Mouse (Mus musculus): Measurements from ENCODE around the gene Mtx1.
A peak's percentile ranks its signal among the peaks of the same experiment; 100 is the strongest.
"Not testable (repeated sequence)": the region's sequence is repeated elsewhere in the genome, so short reads cannot be mapped to it uniquely, and the experiment has no call there.

Gene Mtx1

DNA sequence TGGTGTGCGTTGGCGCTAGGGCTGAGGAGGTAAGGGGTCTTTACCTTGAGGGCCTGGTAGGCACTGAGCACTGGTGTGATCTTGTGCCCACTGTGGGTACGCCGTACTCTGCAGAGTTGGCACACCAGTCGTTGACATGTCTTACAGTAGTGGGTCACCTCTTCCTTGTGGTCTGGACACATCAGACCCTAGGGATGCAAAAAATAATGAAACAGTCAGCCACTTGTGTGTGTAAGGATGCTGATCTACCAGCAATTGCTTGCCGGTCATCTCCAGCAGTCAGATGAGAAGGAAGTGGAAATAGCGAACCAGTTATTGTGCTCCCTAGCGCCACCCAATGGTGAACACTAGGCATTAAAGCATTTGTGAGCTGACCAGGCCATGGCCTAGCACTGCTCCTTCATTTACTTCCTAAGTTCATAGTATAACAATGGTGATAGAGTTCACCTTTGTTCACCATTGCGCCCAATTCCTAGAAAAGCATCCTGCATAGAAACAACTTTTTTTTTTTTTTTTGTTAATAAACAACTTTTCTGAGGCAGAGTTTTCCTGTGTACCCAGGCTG is 15.5 kb upstream of the Mtx1 start:
- DNase-seq, result peak; percentile 71 to 87

DNA sequence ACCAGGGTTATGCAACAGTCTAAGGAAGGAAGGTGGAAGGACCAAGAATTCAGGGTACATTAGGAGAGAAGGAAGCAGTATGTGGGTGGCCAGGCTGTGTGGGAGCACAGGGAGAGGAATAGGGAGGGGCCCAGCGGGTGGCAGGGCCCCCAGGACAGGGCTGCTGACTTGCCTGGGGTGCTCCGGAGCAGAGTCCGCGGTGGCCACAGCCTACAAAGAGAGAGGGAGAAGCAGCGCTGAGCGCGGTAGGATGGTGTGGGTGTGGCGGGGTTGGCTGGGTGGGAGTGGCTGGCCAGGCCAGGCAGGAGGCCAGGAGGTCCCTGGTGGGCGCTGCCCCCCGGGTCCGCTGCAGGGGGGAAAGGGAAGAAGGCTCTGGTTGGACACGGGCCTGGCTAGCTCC is 11.6 kb upstream of the Mtx1 start:
- DNase-seq, result peak in 1 of 2 experiments; percentile 53

DNA sequence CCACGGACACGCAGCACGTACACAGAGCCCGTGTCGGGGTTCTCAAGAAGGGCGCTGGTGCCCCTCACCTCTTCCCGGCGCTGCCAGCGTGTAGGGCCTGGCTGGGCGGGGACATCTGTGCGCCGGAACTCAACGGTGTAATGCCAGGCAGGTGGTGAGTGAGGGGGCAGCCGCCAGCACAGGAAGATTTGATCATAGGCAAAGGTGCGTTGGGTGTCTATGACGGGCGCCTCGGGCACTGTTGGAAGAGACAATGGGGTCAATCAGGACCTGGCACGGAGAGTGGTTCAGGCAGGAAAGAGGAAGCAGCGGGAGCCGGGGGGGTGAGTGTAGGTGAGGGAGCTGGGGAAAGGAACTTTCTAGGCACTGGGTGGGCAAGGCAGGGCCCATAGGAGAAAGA is 10.8 kb upstream of the Mtx1 start:
- no peak for DNase-seq

DNA sequence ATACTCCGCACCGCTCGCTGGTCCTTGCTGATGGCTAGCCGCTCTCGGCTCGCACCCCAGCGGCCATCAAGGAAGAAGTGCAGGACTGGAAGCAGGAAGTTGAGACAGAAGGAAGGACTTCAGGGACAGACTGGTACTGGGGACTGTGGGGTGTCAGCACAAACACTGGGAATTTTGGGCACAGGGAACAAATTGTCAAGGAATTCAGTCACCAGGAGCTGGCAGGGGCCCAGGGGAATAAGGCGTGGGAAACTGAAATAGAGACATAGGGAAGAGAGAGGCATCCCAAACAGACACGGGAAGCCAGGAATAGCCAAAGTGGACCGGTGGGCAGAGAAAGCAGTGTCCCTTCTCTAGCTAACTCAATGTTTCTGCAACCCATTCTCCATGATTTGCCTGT is 9.6 kb upstream of the Mtx1 start:
- DNase-seq, result no peak

DNA sequence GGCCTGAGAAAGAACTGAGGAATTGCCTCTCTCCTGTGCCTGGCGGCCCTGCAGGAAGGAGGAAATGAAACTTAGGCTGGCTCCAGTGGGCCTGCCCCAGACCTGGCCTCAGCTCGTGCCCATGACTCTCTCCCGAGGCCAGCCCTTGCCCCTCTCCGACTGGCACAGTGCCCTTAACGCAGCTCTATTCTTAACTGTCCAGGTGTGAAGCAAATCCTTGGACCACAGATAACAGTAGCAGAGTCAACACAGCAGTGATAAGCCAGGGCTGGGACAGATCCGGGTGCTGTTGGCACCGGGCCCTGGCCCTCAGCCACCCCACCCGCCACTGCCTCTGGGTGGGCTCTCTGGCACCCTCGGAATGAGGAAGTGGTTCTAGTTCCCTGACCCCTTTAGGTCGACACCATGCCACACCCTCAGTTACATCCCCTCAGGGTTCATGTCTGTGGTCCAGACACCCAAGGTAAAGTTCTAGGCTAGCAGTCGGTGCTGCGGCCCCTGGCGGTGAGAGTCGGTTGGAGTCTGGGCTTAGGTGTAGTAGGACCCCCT is 6.7 kb upstream of the Mtx1 start:
- peak in 1 of 2 experiments; percentile 38 for DNase-seq

DNA sequence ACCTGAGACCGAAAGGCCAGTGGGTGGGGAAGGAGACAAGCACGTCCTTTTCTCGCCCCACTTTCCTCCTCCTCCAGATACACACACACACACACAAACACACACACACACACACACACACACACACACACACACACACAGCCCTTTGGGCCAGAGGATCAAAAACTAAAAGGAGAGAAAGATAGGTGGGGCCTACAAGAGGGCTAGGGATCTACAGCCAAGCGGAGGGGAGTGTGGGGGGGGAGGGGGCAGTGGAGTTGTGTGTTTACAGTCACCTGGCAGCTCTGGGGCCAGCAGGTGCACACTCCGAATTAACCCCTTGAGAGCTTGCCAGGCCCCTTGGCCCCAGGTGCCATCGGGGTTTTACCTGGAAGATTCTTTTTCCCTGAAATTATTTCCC is 5.7 kb upstream of the Mtx1 start:
- no peak for DNase-seq

DNA sequence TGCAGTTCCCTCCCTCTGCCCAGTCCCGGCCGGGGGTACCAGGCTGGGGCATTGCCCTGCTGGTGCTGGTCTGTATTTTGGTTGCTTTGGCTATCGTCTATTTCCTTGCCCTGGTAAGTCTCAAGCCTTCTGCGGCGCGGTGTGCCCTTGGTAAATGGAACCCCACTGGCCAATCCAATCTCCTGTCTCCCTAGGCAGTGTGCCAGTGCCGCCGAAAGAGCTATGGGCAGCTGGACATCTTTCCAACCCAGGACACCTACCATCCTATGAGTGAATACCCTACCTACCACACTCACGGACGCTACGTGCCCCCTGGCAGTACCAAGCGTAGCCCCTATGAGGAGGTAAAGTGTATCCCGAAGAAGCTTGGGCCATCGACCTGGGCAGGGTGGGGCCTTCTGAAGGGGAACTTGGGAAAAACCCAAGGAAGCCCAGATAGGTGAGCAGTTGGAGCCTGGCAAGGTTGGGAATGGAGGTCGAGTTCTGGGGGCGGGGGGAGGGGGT is 4.9 kb upstream of the Mtx1 start:
- DNase-seq, result no peak

DNA sequence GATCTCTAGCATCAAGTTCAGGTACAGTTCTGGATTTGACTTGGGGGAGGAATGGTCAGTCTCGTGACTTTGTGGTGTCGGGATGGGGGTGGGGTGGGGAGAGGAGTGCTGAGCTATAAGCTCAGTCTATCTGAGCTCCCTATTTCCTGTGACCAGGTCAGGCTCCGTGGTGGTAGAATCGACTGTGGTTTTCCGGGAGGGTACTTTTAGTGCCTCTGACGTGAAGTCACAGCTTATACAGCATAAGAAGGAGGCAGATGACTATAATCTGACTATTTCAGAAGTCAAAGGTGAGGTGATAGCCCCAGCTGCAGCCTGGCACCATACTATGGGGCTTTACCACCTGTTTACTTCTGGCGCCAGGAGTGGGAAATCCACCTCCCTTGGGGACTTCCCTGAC is 4.5 kb upstream of the Mtx1 start:
- no peak for DNase-seq

DNA sequence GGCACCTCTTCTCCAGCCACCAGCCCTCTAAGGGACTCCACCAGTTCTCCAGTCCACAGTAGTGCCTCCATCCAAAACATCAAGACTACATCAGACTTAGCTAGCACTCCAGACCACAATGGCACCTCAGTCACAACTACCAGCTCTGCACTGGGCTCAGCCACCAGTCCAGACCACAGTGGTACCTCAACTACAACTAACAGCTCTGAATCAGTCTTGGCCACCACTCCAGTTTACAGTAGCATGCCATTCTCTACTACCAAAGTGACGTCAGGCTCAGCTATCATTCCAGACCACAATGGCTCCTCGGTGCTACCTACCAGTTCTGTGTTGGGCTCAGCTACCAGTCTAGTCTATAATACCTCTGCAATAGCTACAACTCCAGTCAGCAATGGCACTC is 3.7 kb upstream of the Mtx1 start:
- no peak for DNase-seq

DNA sequence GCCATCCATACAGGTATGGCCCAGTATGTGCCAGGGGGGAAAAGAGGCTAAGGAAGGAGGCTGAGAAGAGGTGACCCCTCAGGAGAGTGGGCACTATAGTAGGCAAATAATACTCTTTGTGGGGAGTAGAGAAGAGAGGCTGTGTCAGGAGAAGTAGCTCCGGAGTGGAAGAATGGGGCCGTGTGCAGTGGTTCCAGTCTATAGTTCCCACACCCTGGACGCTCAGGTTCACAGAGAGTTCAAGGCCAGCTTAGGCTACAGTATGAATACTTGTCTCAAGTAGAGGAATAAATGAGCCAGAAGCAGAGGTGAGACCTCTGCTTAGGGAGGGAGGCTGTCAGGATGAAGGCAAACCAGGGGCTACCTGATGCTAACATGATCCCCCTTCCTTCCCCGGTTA is 2.4 kb upstream of the Mtx1 start:
- DNase-seq, result no peak

DNA sequence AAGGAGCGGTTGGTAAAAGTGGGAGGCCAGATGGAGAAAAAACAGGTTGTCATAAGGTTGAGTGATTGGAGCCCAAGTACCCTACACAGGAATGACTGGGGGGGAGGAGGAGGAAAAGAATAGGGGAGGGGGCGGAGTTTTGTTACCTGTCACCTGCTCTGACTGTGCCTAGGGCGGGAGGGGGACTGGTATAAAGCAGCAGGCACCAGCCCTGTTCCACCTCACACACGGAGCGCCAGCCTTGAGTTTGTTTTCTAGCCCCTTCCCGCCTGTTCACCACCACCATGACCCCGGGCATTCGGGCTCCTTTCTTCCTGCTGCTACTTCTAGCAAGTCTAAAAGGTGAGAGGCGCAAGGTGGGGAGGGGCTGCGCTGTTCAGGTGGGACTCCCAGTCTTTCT is 1.9 kb upstream of the Mtx1 start, which contains the start of gene Muc1:
TSS of gene Muc1 (plus strand) at position 222 of the 400 bp plus-strand sequence.
- DNase-seq, result peak; percentile 48 to 51

DNA sequence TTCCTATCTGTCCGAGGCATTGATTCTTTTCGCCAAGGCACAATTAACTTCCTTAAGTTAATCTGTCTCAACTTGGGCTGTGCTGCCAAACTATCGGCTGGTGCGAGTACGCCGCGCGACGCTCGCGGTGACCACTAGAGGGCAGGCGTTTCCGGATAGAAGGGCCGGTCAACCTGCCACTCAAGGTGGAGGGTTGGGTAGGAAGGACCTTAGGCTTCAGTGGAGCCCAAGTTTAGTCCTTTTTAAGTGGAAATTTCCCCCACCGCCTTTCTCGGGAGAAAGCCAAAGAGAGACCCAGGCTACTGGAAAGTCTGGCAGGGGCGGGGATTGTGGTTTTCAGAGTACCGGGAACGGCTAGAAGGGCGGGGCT is 1.3 kb upstream of the Mtx1 start:
- peak; percentile 91 to 94 for DNase-seq

DNA sequence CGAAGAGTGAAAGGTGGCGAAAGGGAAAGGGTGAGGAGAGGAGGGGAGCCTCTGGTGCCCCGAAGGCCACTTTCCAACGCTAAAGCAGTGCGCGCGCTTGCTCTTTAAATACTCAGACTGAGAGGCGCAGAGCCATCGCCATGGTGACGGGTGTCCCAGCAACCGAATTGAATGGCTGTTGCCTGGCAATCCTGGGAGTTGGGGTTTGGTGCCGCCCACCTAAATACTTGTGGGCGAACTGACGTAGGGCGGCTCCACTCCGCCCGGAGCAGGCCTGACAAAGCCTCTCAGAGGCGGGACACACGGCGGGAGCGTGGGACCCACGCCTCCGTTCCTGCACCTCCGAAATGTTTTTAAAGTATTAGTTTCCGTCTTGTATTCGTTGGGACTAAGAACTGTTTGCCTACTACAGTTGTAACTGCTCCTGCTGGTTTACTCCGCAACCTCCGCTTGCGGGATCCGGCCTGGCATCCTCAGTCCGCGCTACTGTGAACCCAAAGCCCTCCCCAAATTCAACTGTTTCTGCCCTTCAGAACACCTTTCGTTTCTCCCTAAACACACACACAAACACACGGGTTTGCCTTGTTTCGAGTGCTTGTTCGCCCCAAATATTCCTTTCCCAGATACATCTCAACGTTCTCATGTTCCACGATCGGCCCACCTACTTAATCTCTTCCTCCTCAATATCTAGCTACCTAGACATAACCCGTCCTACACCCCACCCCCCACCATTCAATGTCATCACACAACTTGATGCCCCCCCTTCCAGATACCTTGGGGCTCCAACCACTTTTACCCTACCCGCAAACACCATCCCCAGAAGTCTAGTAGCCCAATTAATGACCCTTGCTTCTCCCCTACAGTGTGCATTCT is 655 bp upstream of the Mtx1 start:
- peak; percentile 92 to 94 for DNase-seq

DNA sequence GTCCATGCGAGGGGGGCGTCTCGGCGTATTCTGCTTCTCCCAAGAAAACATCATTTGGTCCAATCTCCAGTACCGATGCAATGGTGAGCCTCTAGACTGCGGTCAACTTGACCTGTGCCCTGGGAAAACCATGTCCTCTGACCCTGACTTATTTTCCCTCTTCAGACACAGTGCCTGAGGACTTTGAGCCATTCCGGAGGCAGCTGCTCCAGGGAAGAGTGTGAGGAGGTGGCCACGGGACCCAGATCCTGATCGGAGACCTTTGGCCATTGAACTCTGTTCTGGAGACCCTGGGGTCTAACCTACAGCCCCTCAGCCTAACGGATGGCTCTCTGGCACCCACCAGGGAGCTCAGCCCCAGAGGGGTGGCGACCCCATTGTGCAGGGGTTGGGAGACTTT is 527 bp downstream of the Mtx1 start:
- DNase-seq, result peak in 1 of 2 experiments; percentile 58

DNA sequence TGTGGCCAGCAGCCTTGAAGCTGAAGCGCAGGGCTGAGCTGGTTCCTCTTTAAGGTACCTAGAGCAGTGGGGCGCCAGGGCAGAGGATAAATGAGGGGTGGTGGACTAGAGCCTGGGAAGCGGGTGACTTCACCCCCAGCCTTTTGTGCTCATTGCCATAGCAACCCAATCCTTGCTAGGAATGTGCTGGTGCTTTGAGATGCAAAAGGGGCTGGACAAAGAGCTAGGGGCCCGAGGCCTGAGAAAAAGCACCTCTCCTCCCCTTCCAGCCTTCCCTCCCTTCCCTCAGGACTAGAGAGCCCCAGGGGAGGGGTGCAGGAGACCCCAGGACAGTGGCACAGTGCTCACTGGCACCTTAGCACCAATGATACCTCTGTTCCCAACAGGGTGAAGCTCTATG is 970 bp downstream of the Mtx1 start:
- DNase-seq, result no peak

DNA sequence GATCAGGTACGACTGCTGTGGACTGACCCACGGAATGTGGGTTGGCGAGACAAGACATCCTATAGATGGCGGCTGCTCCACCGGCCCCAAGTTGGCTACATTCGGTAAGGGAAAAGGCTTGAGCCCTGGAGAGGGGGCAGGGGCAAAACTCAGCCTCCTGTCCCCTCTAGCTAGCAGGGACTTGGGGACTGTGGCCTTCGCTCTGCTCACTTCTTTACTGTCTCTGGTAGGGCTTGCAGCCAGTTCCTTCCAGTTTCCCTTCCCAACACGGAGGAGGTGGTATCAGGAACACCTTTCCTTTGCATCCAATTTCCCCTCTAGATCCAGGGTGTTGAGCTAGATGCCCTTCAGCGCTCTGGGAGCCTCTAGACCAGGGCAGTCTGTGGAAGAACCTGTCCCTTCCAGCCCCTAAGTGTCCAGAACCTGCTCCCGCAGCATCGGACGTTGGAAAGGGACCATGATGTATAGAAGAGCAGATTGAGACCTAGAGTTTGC is 1.5 kb downstream of the Mtx1 start:
- no peak for DNase-seq

DNA sequence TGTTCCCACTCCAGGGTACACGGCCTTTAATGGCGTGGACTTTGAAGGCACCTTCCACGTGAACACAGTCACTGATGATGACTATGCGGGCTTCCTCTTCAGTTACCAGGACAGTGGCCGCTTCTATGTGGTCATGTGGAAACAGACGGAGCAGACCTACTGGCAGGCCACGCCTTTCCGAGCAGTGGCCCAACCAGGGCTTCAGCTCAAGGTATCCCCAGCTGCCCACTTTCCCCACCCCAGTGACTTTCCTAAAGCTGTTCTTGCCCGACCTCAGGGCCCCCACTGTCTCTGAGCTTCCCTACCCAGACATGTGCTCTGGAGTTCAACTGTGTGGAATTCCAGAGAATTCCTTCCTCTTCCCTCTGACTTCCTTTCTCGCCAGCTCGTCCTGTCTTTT is 2.1 kb downstream of the Mtx1 start:
- DNase-seq, result no peak

DNA sequence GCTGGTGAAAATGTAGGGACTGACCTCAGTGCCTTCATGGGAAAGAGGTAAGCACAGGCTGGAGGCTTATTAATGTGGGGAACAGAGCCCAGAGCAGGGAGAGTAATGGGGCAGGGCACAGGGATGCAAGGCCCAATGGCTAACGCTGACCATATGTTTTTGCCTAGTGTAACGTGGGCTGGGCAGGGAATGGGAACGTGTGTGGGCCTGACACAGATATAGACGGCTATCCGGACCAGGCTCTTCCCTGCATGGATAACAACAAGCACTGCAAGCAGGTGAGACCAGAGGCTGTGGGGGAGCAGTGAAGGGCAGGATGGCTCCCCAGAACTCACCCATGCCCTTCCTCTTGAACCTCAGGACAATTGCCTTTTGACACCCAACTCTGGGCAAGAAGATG is 5.7 kb downstream of the Mtx1 start:
- DNase-seq, result no peak

DNA sequence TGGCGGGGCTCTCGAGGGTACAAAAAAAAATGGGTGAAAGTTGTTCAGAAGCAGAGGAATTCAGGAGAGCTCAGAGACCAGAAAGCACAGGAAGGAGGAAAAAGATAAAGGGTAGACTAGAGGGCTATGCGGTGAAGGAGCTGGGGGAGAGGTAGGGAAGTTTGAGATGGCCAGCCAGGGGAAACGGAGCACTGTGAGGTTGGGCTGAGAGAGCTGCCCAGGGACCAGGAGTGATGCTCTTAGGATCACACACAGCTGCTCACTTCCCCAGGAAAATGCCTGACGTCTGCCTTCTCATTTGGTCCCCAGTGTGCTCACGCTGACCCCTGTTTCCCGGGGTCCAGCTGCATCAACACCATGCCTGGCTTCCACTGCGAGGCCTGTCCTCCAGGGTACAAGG is 7.3 kb downstream of the Mtx1 start:
- DNase-seq, result no peak

DNA sequence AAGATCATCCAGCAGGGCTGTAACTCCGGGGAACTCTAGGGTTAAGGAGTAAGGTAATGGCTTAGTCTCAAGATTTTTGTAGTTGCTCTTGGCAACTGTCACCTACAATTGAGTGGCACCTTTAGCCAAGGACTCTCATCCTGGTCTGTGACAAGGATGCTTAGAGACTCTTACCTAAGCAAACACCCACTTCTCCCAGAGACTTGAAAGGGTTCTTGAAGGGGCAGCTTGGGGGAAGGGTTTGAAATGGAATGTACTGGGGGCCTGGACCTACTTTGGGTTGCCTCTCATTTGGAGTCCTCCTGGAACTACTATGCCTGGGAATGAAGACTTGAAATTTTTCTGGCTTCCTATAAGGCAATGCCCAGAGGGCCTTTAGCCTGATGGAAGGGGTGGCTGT is 8.6 kb downstream of the Mtx1 start:
- no peak for DNase-seq

DNA sequence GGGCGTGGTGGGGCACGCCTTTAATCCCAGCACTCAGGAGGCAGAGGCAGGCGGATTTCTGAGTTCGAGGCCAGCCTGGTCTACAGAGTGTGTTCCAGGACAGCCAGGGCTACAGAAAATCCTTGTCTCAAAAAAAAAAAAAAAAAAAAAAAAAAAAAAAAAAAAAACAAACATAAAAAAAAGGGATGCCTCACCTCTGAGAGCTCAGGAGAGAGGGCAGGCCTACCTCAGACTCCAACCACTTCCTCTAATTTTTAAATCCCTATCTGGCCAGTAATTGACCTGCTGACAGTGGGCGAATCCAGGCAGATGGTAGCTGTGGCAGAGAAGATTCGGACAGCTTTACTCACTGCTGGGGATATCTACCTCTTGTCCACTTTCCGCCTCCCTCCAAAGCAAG is 10.5 kb downstream of the Mtx1 start:
- DNase-seq, result not testable (repeated sequence)

DNA sequence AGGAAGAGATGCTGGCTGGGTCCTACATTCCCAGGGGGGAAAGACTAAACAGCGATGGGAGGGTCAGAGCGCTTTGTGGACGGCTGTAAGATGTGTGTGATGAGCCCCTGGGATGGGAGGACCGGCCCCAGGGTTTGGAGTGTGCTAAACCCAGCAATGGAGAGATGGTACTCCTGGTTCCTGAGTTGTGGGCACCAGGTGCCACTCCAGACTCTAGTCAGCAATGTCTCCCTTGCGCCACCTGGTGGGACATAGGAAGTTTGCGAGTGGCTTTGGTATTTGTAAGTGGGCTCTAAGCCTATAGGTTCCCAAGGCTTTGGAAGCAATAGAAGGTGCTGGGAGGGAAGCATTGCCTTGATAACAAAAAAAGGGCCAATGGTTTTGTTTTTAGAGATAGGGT is 11.0 kb downstream of the Mtx1 start:
- peak; percentile 87 to 92 for DNase-seq

DNA sequence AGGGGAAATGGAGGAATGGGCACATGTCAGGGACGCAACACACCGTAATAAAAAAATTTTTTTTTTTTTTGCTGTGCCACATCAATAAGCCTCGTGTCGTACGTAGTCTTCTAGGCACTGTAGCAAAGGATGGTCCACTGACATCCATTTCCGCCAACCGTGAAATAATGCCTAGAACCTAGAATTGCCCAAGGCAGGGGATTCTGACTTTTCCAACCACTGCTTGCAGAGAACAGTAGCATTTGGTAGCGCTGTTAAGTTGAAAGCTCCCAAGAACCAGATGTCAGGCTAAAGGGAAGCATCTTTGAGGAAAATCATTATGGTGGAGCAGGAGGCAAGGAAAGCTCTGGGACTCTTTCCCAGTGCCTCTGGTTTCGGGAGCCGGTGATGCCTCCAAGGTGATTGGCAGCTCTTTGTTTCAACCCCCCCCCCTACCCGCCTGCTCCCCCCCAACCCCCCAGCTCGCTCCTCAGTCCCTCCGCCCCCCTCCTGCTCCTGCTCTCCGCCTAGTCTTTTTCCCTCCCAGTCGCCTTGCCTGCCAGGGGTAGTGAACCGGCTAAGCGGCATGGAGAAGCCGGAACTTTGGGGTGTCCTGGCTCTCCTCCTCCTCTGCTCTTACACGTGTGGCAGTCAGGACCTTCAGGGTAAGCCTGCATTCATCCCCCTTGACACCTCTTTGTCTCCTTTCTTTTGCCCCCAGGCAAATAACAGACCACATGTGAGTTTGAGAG is 12.0 kb downstream of the Mtx1 start, which contains the start of gene Thbs3:
TSS of gene Thbs3 (plus strand) at position 500 of the 731 bp plus-strand sequence.
- peak in 1 of 2 experiments; percentile 29 for DNase-seq

Data from kidney, postnatal 36 days (tissue).